Mouse (Mus musculus) ES-Bruce4 (cell line): Measurements from ENCODE around the gene Ifitm1.

Source experiments
- CTCF ChIP-seq: IDR thresholded peaks from one replicate; pipeline ENCODE4 v1.8.1; 2011; ENCODE audit warnings: low read depth, low read length
- EP300 ChIP-seq: IDR thresholded peaks from 2 replicates; pipeline ENCODE4 v1.6.1; 2011; ENCODE audit warnings: low read depth, low read length; ENCODE audit not compliant: insufficient read depth
- POLR2A ChIP-seq: IDR thresholded peaks from one replicate; pipeline ENCODE4 v1.8.1; 2011; ENCODE audit warnings: low read length; ENCODE audit not compliant: insufficient read depth

- TF ChIP-seq POLR2A (no peak), CTCF (no peak), EP300 (no peak)
Observed at GRCm38 (mm10) chr7:140920418-140921029, 46.5 kb upstream of the Ifitm1 start, which contains the start of gene Nlrp6.
